Mouse (Mus musculus) kidney, adult 11 months (tissue): Measurements from ENCODE around the gene 1700003F12Rik.

Source experiments
- DNase-seq: peaks from one replicate; pipeline ENCODE4 v3.0.0; 2022

The 1700003F12Rik gene

GRCm38 (mm10) chr2:154546711-154547110 lies at the start of gene 1700003F12Rik:
1700003F12Rik (plus strand) TSS chr2:154547085.
- no peak for DNase-seq

- no peak for DNase-seq
Observed at GRCm38 (mm10) chr2:154498571-154498970, 48.3 kb upstream of the 1700003F12Rik start.

GRCm38 (mm10) chr2:154499717-154500247 lies 47.1 kb upstream of the 1700003F12Rik start:
- DNase-seq = no peak

GRCm38 (mm10) chr2:154500758-154501157 lies 46.1 kb upstream of the 1700003F12Rik start:
- DNase-seq = no peak

- DNase-seq = no peak
Observed at GRCm38 (mm10) chr2:154507076-154507475, 39.8 kb upstream of the 1700003F12Rik start.

- DNase-seq = peak; percentile 21
Observed at GRCm38 (mm10) chr2:154507566-154508283, 39.2 kb upstream of the 1700003F12Rik start.

- DNase-seq = no peak
Observed at GRCm38 (mm10) chr2:154508450-154508849, 38.4 kb upstream of the 1700003F12Rik start.

- DNase-seq = no peak
Observed at GRCm38 (mm10) chr2:154510141-154510540, 36.7 kb upstream of the 1700003F12Rik start.

- no peak for DNase-seq
Observed at GRCm38 (mm10) chr2:154516944-154517343, 29.9 kb upstream of the 1700003F12Rik start.

- DNase-seq = no peak
Observed at GRCm38 (mm10) chr2:154517424-154517823, 29.5 kb upstream of the 1700003F12Rik start.

- DNase-seq = no peak
Observed at GRCm38 (mm10) chr2:154521449-154521848, 25.4 kb upstream of the 1700003F12Rik start.

- DNase-seq = no peak
Observed at GRCm38 (mm10) chr2:154522334-154522733, 24.6 kb upstream of the 1700003F12Rik start.

GRCm38 (mm10) chr2:154525285-154525684 lies 21.6 kb upstream of the 1700003F12Rik start:
- no peak for DNase-seq

GRCm38 (mm10) chr2:154526531-154526930 lies 20.4 kb upstream of the 1700003F12Rik start:
- DNase-seq = no peak

- DNase-seq = no peak
Observed at GRCm38 (mm10) chr2:154532888-154533287, 14.0 kb upstream of the 1700003F12Rik start.

- no peak for DNase-seq
Observed at GRCm38 (mm10) chr2:154534704-154535270, 12.1 kb upstream of the 1700003F12Rik start.

- DNase-seq = no peak
Observed at GRCm38 (mm10) chr2:154538310-154538709, 8.6 kb upstream of the 1700003F12Rik start.

- no peak for DNase-seq
Observed at GRCm38 (mm10) chr2:154538710-154539109, 8.2 kb upstream of the 1700003F12Rik start.

- no peak for DNase-seq
Observed at GRCm38 (mm10) chr2:154539720-154540119, 7.2 kb upstream of the 1700003F12Rik start.

- no peak for DNase-seq
Observed at GRCm38 (mm10) chr2:154541630-154542029, 5.3 kb upstream of the 1700003F12Rik start.

GRCm38 (mm10) chr2:154543567-154544347 lies 3.1 kb upstream of the 1700003F12Rik start:
- no peak for DNase-seq

GRCm38 (mm10) chr2:154548688-154549087 lies 1.8 kb downstream of the 1700003F12Rik start:
- no peak for DNase-seq

GRCm38 (mm10) chr2:154549127-154549885 lies 2.4 kb downstream of the 1700003F12Rik start:
- DNase-seq = peak; percentile 40
